Mouse (Mus musculus): Measurements from ENCODE around the gene Ypel2. TPM values are rescaled to one million over a fixed set of nuclear protein-coding genes. Genes with fewer than 3 reads are reported as not detected.

Ypel2 gene
- polyA plus RNA-seq, 2 experiments from 2014 or later = 5.0 to 8.5 TPM

DNA sequence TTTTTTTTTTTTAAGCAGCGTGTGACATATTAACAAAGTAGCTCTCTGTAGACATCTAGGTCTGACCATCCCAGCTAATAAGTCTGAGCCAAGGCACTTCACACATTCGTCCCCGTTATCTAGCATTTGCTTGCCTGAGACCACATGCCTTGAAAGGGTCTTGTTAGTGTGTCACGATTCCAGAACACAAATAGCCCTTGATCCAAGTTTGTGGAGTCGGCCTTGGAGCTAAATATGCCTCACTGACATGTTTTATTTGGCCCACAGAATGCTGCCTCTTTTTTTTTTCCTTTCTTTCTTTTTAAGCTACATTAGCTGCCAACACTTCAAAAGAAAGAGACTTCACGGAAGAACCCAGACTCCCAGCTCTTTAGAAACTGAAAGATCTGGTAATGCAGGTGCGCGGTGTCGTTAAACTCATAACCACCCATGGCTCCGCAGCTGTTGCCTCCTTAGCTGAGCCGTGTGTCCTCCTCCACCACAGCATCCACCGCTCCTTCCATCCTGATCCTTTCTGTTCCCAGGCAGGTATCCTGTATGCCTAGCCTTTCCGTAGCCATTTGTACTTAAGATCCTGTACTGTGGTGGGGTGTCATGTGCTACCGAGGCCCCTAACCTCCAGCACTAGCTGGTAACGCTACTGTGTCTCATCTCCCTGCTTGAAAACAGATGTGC lies 100.4 kb downstream of the Ypel2 start:
- ATAC-seq = peak; percentile 61

Other genes starting within 250 kb of the Ypel2 start
- 10 to 100 TPM; 79.9 to 83.6 TPM for gene Cltc, start 236.1 kb downstream of the Ypel2 start, polyA plus RNA-seq (2017; shearing (Covaris generic))
- 10 to 100 TPM; 20.1 TPM for gene Dhx40, start 186.0 kb downstream of the Ypel2 start, polyA plus RNA-seq (2017; shearing (Covaris generic))
- gene Gdpd1, start 80.4 kb upstream of the Ypel2 start, polyA plus RNA-seq (2017; shearing (Covaris generic)) = under 1 TPM in 1 of 2 experiments, not detected in 1; 0.24 TPM
- gene Smg8, start 93.1 kb upstream of the Ypel2 start, polyA plus RNA-seq (2017; shearing (Covaris generic)) = 1 to 10 TPM; 5.8 TPM
- gene Prr11, start 115.0 kb upstream of the Ypel2 start, polyA plus RNA-seq (2017; shearing (Covaris generic)) = 1 to 10 TPM; 4.0 to 5.1 TPM
- 10 to 100 TPM; 19.5 to 22.0 TPM for gene Ska2, start 115.5 kb upstream of the Ypel2 start, polyA plus RNA-seq (2017; shearing (Covaris generic))
- gene Trim37, start 133.4 kb upstream of the Ypel2 start, polyA plus RNA-seq (2017; shearing (Covaris generic)) = 1 to 10 TPM; 5.8 to 8.8 TPM

All from activated CD4-positive, CD25-positive, alpha-beta regulatory T cell, adult 4 months (primary cell).